Mouse (Mus musculus): ENCODE data around the gene Aldh3a1. TPM values are rescaled to one million over a fixed set of nuclear protein-coding genes. Genes with fewer than 3 reads are reported as not detected.

The Aldh3a1 gene
- total and polyA plus RNA-seq, 3 experiments: 1.0 to 3.3 (median 1.6) TPM

GRCm38 (mm10) chr11:61234174-61234573 is 26.8 kb downstream of the Aldh3a1 start:
- Histone ChIP-seq H3K4me1 (ENCODE audit: control insufficient read depth, insufficient read depth, low read length) (peaks cover 2% of the 10 kb centered on the region; the same call in 1 of the 2 replicates), H3K27ac (no peak overlapping the region), H3K9ac (ENCODE audit: low read depth, low read length) (no peak overlapping the region), H3K27me3 (ENCODE audit: control insufficient read depth, insufficient read depth, low read length) (no peaks in the 10 kb centered on the region), H3K4me3 (no peak overlapping the region), H3K79me2 (replicated peaks; ENCODE audit: control insufficient read depth, insufficient read depth, low read length) (no peaks in the 10 kb centered on the region), H3K36me3 (ENCODE audit: control insufficient read depth, insufficient read depth, low read length) (no peaks in the 10 kb centered on the region)
- TF ChIP-seq POLR2A (IDR thresholded peaks at IDR 0.05; ENCODE audit: insufficient read depth, low read depth, low read length): no peak
- no peak for TF ChIP-seq CTCF (IDR thresholded peaks at IDR 0.05)
- TF ChIP-seq EP300 (IDR thresholded peaks at IDR 0.05; ENCODE audit: insufficient read depth, low read depth, low read length): no peak
- no peak for DNase-seq
- WGBS: 51% methylated on average over 5 of the region's 5 CpGs
- intact Hi-C loops (cut with DNase I): loop anchor here (5.0 kb wide), 2 partner anchors 33 to 73 kb away; partner anchors contain the start of gene Aldh3a2

GRCm38 (mm10) chr11:61236015-61236414 is 28.7 kb downstream of the Aldh3a1 start:
- 86% methylated on average over 3 of the region's 3 CpGs for WGBS
- intact Hi-C loops (cut with DNase I): no loop called here

GRCm38 (mm10) chr11:61244406-61244805 is 37.1 kb downstream of the Aldh3a1 start:
- Histone ChIP-seq H3K27ac (no peak overlapping the region), H3K27me3 (ENCODE audit: control insufficient read depth, insufficient read depth, low read length) (no peaks in the 10 kb centered on the region), H3K4me3 (no peak overlapping the region), H3K36me3 (ENCODE audit: control insufficient read depth, insufficient read depth, low read length) (no peaks in the 10 kb centered on the region), H3K4me1 (ENCODE audit: control insufficient read depth, insufficient read depth, low read length) (peaks cover 11% of the 10 kb centered on the region), H3K79me2 (replicated peaks; ENCODE audit: control insufficient read depth, insufficient read depth, low read length) (no peaks in the 10 kb centered on the region), H3K9ac (ENCODE audit: low read depth, low read length) (no peak overlapping the region)
- intact Hi-C loops (cut with DNase I): no loop called here
- TF ChIP-seq EP300 (IDR thresholded peaks at IDR 0.05; ENCODE audit: insufficient read depth, low read depth, low read length): no peak
- no peak for TF ChIP-seq POLR2A (IDR thresholded peaks at IDR 0.05; ENCODE audit: insufficient read depth, low read depth, low read length)
- no peak for TF ChIP-seq CTCF (IDR thresholded peaks at IDR 0.05)
- 82% methylated on average over 7 of the region's 7 CpGs for WGBS
- no peak for DNase-seq

More at GRCm38 (mm10) chr11:61236015-61236414, 28.7 kb downstream of the Aldh3a1 start:
- DNase-seq: no peak
- H3K27me3 ChIP-seq (ENCODE audit: control insufficient read depth, insufficient read depth, low read length): no peaks in the 10 kb centered on the region
- H3K4me3 ChIP-seq: no peak overlapping the region
- no peaks in the 10 kb centered on the region for H3K79me2 ChIP-seq (replicated peaks; ENCODE audit: control insufficient read depth, insufficient read depth, low read length)
- H3K4me1 ChIP-seq (ENCODE audit: control insufficient read depth, insufficient read depth, low read length): peaks cover 2% of the 10 kb centered on the region
- H3K9ac ChIP-seq (ENCODE audit: low read depth, low read length): no peak overlapping the region
- no peak overlapping the region for H3K27ac ChIP-seq
- no peaks in the 10 kb centered on the region for H3K36me3 ChIP-seq (ENCODE audit: control insufficient read depth, insufficient read depth, low read length)
- no peak for TF ChIP-seq CTCF (IDR thresholded peaks at IDR 0.05)
- no peak for TF ChIP-seq POLR2A (IDR thresholded peaks at IDR 0.05; ENCODE audit: insufficient read depth, low read depth, low read length)
- TF ChIP-seq EP300 (IDR thresholded peaks at IDR 0.05; ENCODE audit: insufficient read depth, low read depth, low read length): no peak

GRCm38 (mm10) chr11:61251741-61252140 is 44.4 kb downstream of the Aldh3a1 start:
- no peak overlapping the region for H3K9ac ChIP-seq (ENCODE audit: low read depth, low read length)
- no peak for DNase-seq
- no peaks in the 10 kb centered on the region for H3K79me2 ChIP-seq (replicated peaks; ENCODE audit: control insufficient read depth, insufficient read depth, low read length)
- no peaks in the 10 kb centered on the region; the same call in 1 of the 2 replicates for H3K36me3 ChIP-seq (ENCODE audit: control insufficient read depth, insufficient read depth, low read length)
- WGBS: 85% methylated on average over 10 of the region's 10 CpGs
- H3K4me1 ChIP-seq (ENCODE audit: control insufficient read depth, insufficient read depth, low read length): no peaks in the 10 kb centered on the region
- H3K27ac ChIP-seq: no peak overlapping the region
- no peak overlapping the region for H3K4me3 ChIP-seq
- H3K27me3 ChIP-seq (ENCODE audit: control insufficient read depth, insufficient read depth, low read length): no peaks in the 10 kb centered on the region
- TF ChIP-seq POLR2A (IDR thresholded peaks at IDR 0.05; ENCODE audit: insufficient read depth, low read depth, low read length): no peak
- TF ChIP-seq EP300 (IDR thresholded peaks at IDR 0.05; ENCODE audit: insufficient read depth, low read depth, low read length): no peak
- TF ChIP-seq CTCF (IDR thresholded peaks at IDR 0.05): no peak
- intact Hi-C loops (cut with DNase I): no loop called here

GRCm38 (mm10) chr11:61252807-61253206 is 45.5 kb downstream of the Aldh3a1 start:
- 54% methylated on average over 12 of the region's 12 CpGs for WGBS

GRCm38 (mm10) chr11:61259106-61259505 is 51.8 kb downstream of the Aldh3a1 start:
- Histone ChIP-seq H3K79me2 (replicated peaks; ENCODE audit: control insufficient read depth, insufficient read depth, low read length) (no peaks in the 10 kb centered on the region), H3K27ac (no peak overlapping the region), H3K27me3 (ENCODE audit: control insufficient read depth, insufficient read depth, low read length) (no peaks in the 10 kb centered on the region), H3K4me3 (no peak overlapping the region), H3K4me1 (ENCODE audit: control insufficient read depth, insufficient read depth, low read length) (no peaks in the 10 kb centered on the region), H3K36me3 (ENCODE audit: control insufficient read depth, insufficient read depth, low read length) (no peaks in the 10 kb centered on the region), H3K9ac (ENCODE audit: low read depth, low read length) (no peak overlapping the region)
- intact Hi-C loops (cut with DNase I): no loop called here
- TF ChIP-seq POLR2A (IDR thresholded peaks at IDR 0.05; ENCODE audit: insufficient read depth, low read depth, low read length): no peak
- TF ChIP-seq CTCF (IDR thresholded peaks at IDR 0.05): no peak
- WGBS: 92% methylated on average over 6 of the region's 6 CpGs
- DNase-seq: peak in 1 of 2 experiments; percentile 3

More at GRCm38 (mm10) chr11:61252807-61253206, 45.5 kb downstream of the Aldh3a1 start:
- Histone ChIP-seq H3K9ac (ENCODE audit: low read depth, low read length) (no peak overlapping the region), H3K4me1 (ENCODE audit: control insufficient read depth, insufficient read depth, low read length) (no peaks in the 10 kb centered on the region), H3K4me3 (no peak overlapping the region), H3K27ac (no peak overlapping the region), H3K79me2 (replicated peaks; ENCODE audit: control insufficient read depth, insufficient read depth, low read length) (no peaks in the 10 kb centered on the region), H3K36me3 (ENCODE audit: control insufficient read depth, insufficient read depth, low read length) (no peaks in the 10 kb centered on the region; the same call in 1 of the 2 replicates), H3K27me3 (ENCODE audit: control insufficient read depth, insufficient read depth, low read length) (no peaks in the 10 kb centered on the region)
- intact Hi-C loops (cut with DNase I): no loop called here
- no peak for TF ChIP-seq EP300 (IDR thresholded peaks at IDR 0.05; ENCODE audit: insufficient read depth, low read depth, low read length)
- no peak for TF ChIP-seq CTCF (IDR thresholded peaks at IDR 0.05)
- TF ChIP-seq POLR2A (IDR thresholded peaks at IDR 0.05; ENCODE audit: insufficient read depth, low read depth, low read length): no peak
- DNase-seq: no peak

Measured in heart, adult 2 months (tissue).